Mouse (Mus musculus): Measurements from ENCODE around the gene Plscr3. TPM values are rescaled to one million over a fixed set of nuclear protein-coding genes. Genes with fewer than 3 reads are reported as not detected.

The Plscr3 gene
- polyA plus RNA-seq, 1 experiment from 2014 or later = 44.3 TPM

- no peak overlapping the region for H3K4me3 ChIP-seq (ENCODE audit: low read depth, low read length)
- no peak overlapping the region for H3K9ac ChIP-seq (ENCODE audit: low read length)
- no peaks in the 10 kb centered on the region for H3K9me3 ChIP-seq (replicated peaks; ENCODE audit: control insufficient read depth, low read length)
- H3K27ac ChIP-seq (ENCODE audit: low read depth, low read length) = no peak overlapping the region
- no peaks in the 10 kb centered on the region for H3K4me1 ChIP-seq (ENCODE audit: control insufficient read depth, insufficient read depth, low read length)
- H3K4me2 ChIP-seq (ENCODE audit: low read length) = no peak overlapping the region
- 73% methylated on average over 8 of the region's 8 CpGs for WGBS
- no peaks in the 10 kb centered on the region for H3K27me3 ChIP-seq (replicated peaks; ENCODE audit: control insufficient read depth, insufficient read depth, low read length)
- no peaks in the 10 kb centered on the region for H3K36me3 ChIP-seq (ENCODE audit: control insufficient read depth, insufficient read depth, low read length)
- DNase-seq (ENCODE audit: low spot score) (no peak), ATAC-seq (no peak)
Observed at GRCm38 (mm10) chr11:69886907-69887635, 40.9 kb downstream of the Plscr3 start.

GRCm38 (mm10) chr11:69891482-69891881, 45.3 kb downstream of the Plscr3 start:
- H3K36me3 ChIP-seq (ENCODE audit: control insufficient read depth, insufficient read depth, low read length) = no peaks in the 10 kb centered on the region
- WGBS = 68% methylated on average over 4 of the region's 4 CpGs

GRCm38 (mm10) chr11:69894671-69895070, 48.5 kb downstream of the Plscr3 start:
- Histone ChIP-seq H3K4me2 (ENCODE audit: low read length) (no peak overlapping the region), H3K4me3 (ENCODE audit: low read depth, low read length) (no peak overlapping the region), H3K36me3 (ENCODE audit: control insufficient read depth, insufficient read depth, low read length) (no peaks in the 10 kb centered on the region), H3K9me3 (replicated peaks; ENCODE audit: control insufficient read depth, low read length) (no peaks in the 10 kb centered on the region), H3K9ac (ENCODE audit: low read length) (no peak overlapping the region), H3K27me3 (replicated peaks; ENCODE audit: control insufficient read depth, insufficient read depth, low read length) (no peaks in the 10 kb centered on the region), H3K4me1 (ENCODE audit: control insufficient read depth, insufficient read depth, low read length) (peaks cover 7% of the 10 kb centered on the region; the same call in 1 of the 2 replicates), H3K27ac (ENCODE audit: low read depth, low read length) (no peak overlapping the region)
- 90% methylated on average over 5 of the region's 5 CpGs for WGBS
- ATAC-seq (no peak), DNase-seq (ENCODE audit: low spot score) (no peak)

More at GRCm38 (mm10) chr11:69891482-69891881, 45.3 kb downstream of the Plscr3 start:
- no peak overlapping the region for H3K9ac ChIP-seq (ENCODE audit: low read length)
- H3K27me3 ChIP-seq (replicated peaks; ENCODE audit: control insufficient read depth, insufficient read depth, low read length) = no peaks in the 10 kb centered on the region
- H3K4me3 ChIP-seq (ENCODE audit: low read depth, low read length) = no peak overlapping the region
- H3K27ac ChIP-seq (ENCODE audit: low read depth, low read length) = no peak overlapping the region
- H3K4me1 ChIP-seq (ENCODE audit: control insufficient read depth, insufficient read depth, low read length) = no peaks in the 10 kb centered on the region
- no peak overlapping the region for H3K4me2 ChIP-seq (ENCODE audit: low read length)
- DNase-seq (ENCODE audit: low spot score) (peak; percentile 24), ATAC-seq (no peak)
- no peaks in the 10 kb centered on the region for H3K9me3 ChIP-seq (replicated peaks; ENCODE audit: control insufficient read depth, low read length)

DNA sequence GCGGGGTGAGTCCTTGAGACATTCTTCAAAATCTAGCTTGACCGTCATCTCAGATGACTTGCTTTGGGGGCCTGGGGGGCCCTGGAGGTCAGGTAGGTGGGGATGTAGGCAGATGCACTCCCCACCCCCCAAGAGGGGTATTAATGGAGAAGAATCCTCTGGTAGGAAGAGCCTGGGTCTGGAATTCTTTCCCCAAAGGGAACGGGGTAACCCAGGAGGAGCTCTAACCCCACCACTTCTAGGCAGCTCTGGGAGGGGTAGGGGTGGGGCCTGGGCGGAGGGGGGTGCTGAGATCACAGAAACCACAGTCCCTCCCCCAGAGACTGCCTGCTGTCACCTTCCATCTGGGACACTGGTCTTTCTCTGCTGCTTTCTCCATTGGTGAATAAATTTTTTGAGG, 49.1 kb downstream of the Plscr3 start, which contains the start of gene Acap1:
TSS of gene Acap1 (minus strand) at position 249 of the 400 bp plus-strand sequence.
- whole genome bisulfite sequencing = 72% methylated on average over 4 of the region's 4 CpGs
- Histone ChIP-seq H3K27me3 (replicated peaks; ENCODE audit: control insufficient read depth, insufficient read depth, low read length) (no peaks in the 10 kb centered on the region), H3K36me3 (ENCODE audit: control insufficient read depth, insufficient read depth, low read length) (no peaks in the 10 kb centered on the region), H3K4me2 (ENCODE audit: low read length) (no peak within 1 kb of the TSS), H3K9me3 (replicated peaks; ENCODE audit: control insufficient read depth, low read length) (no peaks in the 10 kb centered on the region), H3K27ac (ENCODE audit: low read depth, low read length) (no peak within 1 kb of the TSS), H3K4me1 (ENCODE audit: control insufficient read depth, insufficient read depth, low read length) (peaks cover 10% of the 10 kb centered on the region; the same call in 1 of the 2 replicates), H3K9ac (ENCODE audit: low read length) (no peak within 1 kb of the TSS), H3K4me3 (ENCODE audit: low read depth, low read length) (no peak within 1 kb of the TSS)
- ATAC-seq (no peak), DNase-seq (ENCODE audit: low spot score) (no peak)

DNA sequence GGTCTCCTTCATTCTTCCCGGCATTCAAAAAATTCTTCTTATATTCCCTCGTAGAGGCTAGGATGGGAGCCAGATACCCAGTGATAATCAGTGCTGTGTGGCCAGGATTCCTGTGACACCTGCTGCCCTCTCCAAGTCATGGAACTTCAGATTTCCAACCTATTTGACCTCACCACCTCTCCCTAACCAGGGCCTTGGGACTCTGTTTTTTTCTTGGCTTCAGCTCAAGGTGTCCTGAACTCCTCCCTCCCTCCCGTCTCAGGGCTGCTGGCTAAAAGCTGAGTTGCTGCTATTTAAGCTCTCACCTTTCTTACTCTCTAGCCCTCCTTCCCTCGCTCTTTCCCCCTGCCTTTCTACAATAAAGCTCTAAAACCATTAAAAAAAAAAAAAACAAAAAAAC, 53.7 kb downstream of the Plscr3 start:
- WGBS = 20% methylated on average over 4 of the region's 4 CpGs
- no peak overlapping the region for H3K27ac ChIP-seq (ENCODE audit: low read depth, low read length)

DNA sequence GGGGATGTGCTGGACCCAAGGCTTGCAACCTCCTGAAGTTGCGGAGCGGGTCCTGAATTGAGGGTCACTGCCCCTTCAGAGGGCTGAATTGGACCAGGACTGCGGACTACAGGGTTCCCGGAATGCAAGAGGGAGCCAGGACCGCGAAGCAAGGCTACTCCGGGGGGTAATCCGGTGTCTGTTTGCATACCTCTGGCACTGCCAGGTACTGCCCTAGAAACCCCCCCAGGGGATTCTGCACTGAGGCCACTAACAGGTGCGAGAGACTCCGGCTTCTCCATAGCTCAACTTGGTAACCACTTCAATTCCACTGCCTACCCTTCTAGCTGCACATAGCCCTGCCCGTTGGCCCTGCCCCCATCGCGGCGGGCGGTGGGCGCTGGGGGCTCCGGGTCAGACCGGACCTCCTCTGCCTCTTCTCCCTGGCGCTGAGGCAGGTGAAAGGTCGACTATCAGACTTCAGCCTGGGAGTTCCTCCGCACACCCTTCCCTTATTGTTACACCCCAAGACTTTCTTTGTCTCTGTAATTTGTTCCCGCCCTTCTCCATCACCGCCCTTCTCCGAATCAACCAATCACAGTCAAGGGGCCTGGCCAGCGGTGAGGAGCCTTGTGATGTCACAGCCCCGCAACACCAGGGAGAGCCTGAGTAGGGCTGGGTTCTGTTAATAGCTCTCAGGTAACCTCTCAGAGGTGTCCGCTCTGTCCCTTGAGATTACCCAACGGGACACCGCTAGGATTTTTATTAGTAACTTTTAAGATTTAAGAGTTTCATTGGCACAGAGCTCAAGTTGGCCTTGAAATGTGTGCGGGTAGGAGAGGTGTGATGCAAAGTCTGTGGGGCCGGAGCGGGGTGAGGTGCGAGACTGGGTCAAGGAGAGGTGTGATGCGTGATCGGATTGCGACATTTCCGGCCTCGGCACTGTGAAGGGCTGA, 54.6 kb downstream of the Plscr3 start, which contains the start of the genes 2810408A11Rik and Neurl4:
TSS of gene 2810408A11Rik (minus strand) at position 517 of the 935 bp plus-strand sequence.
TSS of gene Neurl4 (plus strand) at position 602 of the 935 bp plus-strand sequence.
- Histone ChIP-seq H3K4me1 (ENCODE audit: control insufficient read depth, insufficient read depth, low read length) (peaks cover 18% of the 10 kb centered on the region), H3K27ac (ENCODE audit: low read depth, low read length) (peak within 1 kb of the TSS; percentile 92), H3K9ac (ENCODE audit: low read length) (peak within 1 kb of the TSS; percentile 91), H3K36me3 (ENCODE audit: control insufficient read depth, insufficient read depth, low read length) (peaks cover 23% of the 10 kb centered on the region), H3K27me3 (replicated peaks; ENCODE audit: control insufficient read depth, insufficient read depth, low read length) (no peaks in the 10 kb centered on the region), H3K4me3 (ENCODE audit: low read depth, low read length) (peak within 1 kb of the TSS; percentile 87), H3K9me3 (replicated peaks; ENCODE audit: control insufficient read depth, low read length) (no peaks in the 10 kb centered on the region), H3K4me2 (ENCODE audit: low read length) (peak within 1 kb of the TSS; percentile 87)
- peak; percentile 95 for ATAC-seq
- WGBS = under 1% methylated on average over 38 of the region's 38 CpGs
- peak; percentile 98 for DNase-seq (ENCODE audit: low spot score)

More for the DNA sequence above, 53.7 kb downstream of the Plscr3 start:
- H3K4me3 ChIP-seq (ENCODE audit: low read depth, low read length) = peak overlapping the region; percentile 87
- H3K9ac ChIP-seq (ENCODE audit: low read length) = peak overlapping the region; percentile 91
- H3K4me2 ChIP-seq (ENCODE audit: low read length) = peak overlapping the region; percentile 87
- peaks cover 18% of the 10 kb centered on the region for H3K4me1 ChIP-seq (ENCODE audit: control insufficient read depth, insufficient read depth, low read length)
- H3K9me3 ChIP-seq (replicated peaks; ENCODE audit: control insufficient read depth, low read length) = no peaks in the 10 kb centered on the region
- H3K36me3 ChIP-seq (ENCODE audit: control insufficient read depth, insufficient read depth, low read length) = peaks cover 14% of the 10 kb centered on the region
- H3K27me3 ChIP-seq (replicated peaks; ENCODE audit: control insufficient read depth, insufficient read depth, low read length) = no peaks in the 10 kb centered on the region
- ATAC-seq = no peak
- peak; percentile 34 for DNase-seq (ENCODE audit: low spot score)

- under 1% methylated on average over 42 of the region's 42 CpGs for WGBS
- DNase-seq (ENCODE audit: low spot score) = peak; percentile 99
- H3K9me3 ChIP-seq (replicated peaks; ENCODE audit: control insufficient read depth, low read length) = no peaks in the 10 kb centered on the region
- H3K9ac ChIP-seq (ENCODE audit: low read length) = peak overlapping the region; percentile 91
- H3K27me3 ChIP-seq (replicated peaks; ENCODE audit: control insufficient read depth, insufficient read depth, low read length) = no peaks in the 10 kb centered on the region
- peaks cover 30% of the 10 kb centered on the region for H3K36me3 ChIP-seq (ENCODE audit: control insufficient read depth, insufficient read depth, low read length)
- peak overlapping the region; percentile 87 for H3K4me2 ChIP-seq (ENCODE audit: low read length)
- H3K4me1 ChIP-seq (ENCODE audit: control insufficient read depth, insufficient read depth, low read length) = peaks cover 18% of the 10 kb centered on the region
- peak; percentile 80 for ATAC-seq
- peak overlapping the region; percentile 87 for H3K4me3 ChIP-seq (ENCODE audit: low read depth, low read length)
- H3K27ac ChIP-seq (ENCODE audit: low read depth, low read length) = peak overlapping the region; percentile 92
Observed at GRCm38 (mm10) chr11:69901406-69901846, 55.2 kb downstream of the Plscr3 start.

All from forebrain, embryonic 14.5 days (tissue).